Mouse (Mus musculus) G1E (cell line): ENCODE data around the gene C4b.
"Not testable (repeated sequence)": the region's sequence is repeated elsewhere in the genome, so short reads cannot be mapped to it uniquely, and the experiment has no call there.

Source experiments
- CTCF ChIP-seq: IDR thresholded peaks from 2 replicates; pipeline ENCODE4 v1.5.1; 2012; ENCODE audit warnings: low read depth, low read length, inconsistent platforms, mixed read lengths
- GATA1 ChIP-seq: IDR thresholded peaks from 2 replicates; pipeline ENCODE4 v1.6.1; 2012; ENCODE audit warnings: borderline replicate concordance, low read length, inconsistent platforms, mixed read lengths
- GATA2 ChIP-seq: IDR thresholded peaks from 2 replicates; pipeline ENCODE4 v1.6.1; 2012; ENCODE audit warnings: low read depth, low read length, inconsistent platforms, borderline replicate concordance
- POLR2AphosphoS5 ChIP-seq: IDR thresholded peaks from 2 replicates; pipeline ENCODE4 v1.6.1; 2012; ENCODE audit warnings: low read depth, low read length, inconsistent platforms; ENCODE audit not compliant: insufficient replicate concordance
- TAL1 ChIP-seq: conservative IDR thresholded peaks from 2 replicates; pipeline ENCODE4 v1.6.1; 2012; ENCODE audit warnings: low read depth, low read length, inconsistent platforms, mixed read lengths

- not testable (repeated sequence) for TF ChIP-seq CTCF, GATA1, TAL1, POLR2AphosphoS5, GATA2
Measured at GRCm38 (mm10) chr17:34715451-34715850, 28.2 kb downstream of the C4b start.
